Mouse (Mus musculus): Measurements from ENCODE around the gene Sec16b. TPM values are rescaled to one million over a fixed set of nuclear protein-coding genes. Genes with fewer than 3 reads are reported as not detected.

Sec16b gene
- 10.6 and 11.0 TPM in 2 replicates for polyA plus RNA-seq (2015; fragmentation: Nextera tagmentation; extraction: Ambion mirVana)

DNA sequence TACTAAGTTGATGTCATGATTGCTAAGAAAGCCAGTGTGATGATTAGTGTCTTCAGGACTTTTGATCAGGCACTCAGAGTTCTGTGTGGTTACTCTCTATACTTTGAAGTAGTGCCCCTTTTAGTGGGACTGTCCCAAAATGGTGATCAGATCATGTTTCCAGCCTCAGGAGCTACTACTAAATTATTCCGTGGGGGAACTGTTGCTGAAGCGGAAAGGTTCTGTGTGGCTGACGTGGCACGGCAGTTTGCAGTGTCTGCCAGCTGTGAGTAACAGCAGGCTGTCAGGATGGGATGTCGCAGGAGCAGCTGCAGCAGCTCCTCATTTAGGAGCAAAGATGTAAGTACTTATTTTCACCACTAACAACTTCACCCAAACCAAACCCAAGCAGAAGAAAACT lies at the start of gene Sec16b:
Sec16b (plus strand) TSS at position 207 of the 400 bp plus-strand sequence.
- Histone ChIP-seq H3K4me1 (ENCODE audit: control insufficient read depth, insufficient read depth, low read length) (no peaks in the 10 kb centered on the region), H3K9me3 (replicated peaks; ENCODE audit: control insufficient read depth, low read length) (no peaks in the 10 kb centered on the region), H3K36me3 (ENCODE audit: control insufficient read depth, insufficient read depth, low read length) (no peaks in the 10 kb centered on the region), H3K4me3 (replicated peaks; ENCODE audit: low read length) (peak within 1 kb of the TSS; percentile 11; the same call in 1 of the 2 replicates), H3K27ac (ENCODE audit: low read length) (peak within 1 kb of the TSS; percentile 28; the same call in 1 of the 2 replicates), H3K4me2 (ENCODE audit: low read depth, low read length) (peak within 1 kb of the TSS; percentile 26), H3K9ac (ENCODE audit: low read length) (no peak within 1 kb of the TSS), H3K27me3 (ENCODE audit: control insufficient read depth, insufficient read depth, low read length) (no peaks in the 10 kb centered on the region)
- ATAC-seq (ENCODE audit: insufficient read depth, low FRiP score), result peak; percentile 58; the same call in 1 of the 2 replicates
- WGBS, result 38% methylated on average over 5 of the region's 5 CpGs

GRCm38 (mm10) chr1:157457789-157458188 lies 48.7 kb upstream of the Sec16b start:
- Histone ChIP-seq H3K27me3 (ENCODE audit: control insufficient read depth, insufficient read depth, low read length) (no peaks in the 10 kb centered on the region), H3K9me3 (replicated peaks; ENCODE audit: control insufficient read depth, low read length) (no peaks in the 10 kb centered on the region), H3K4me1 (ENCODE audit: control insufficient read depth, insufficient read depth, low read length) (0 out of 2 replicates have a peak, but pooled peaks cover 6% of the 10 kb centered on the region), H3K27ac (ENCODE audit: low read length) (no peak overlapping the region), H3K4me2 (ENCODE audit: low read depth, low read length) (no peak overlapping the region), H3K36me3 (ENCODE audit: control insufficient read depth, insufficient read depth, low read length) (no peaks in the 10 kb centered on the region), H3K9ac (ENCODE audit: low read length) (no peak overlapping the region), H3K4me3 (replicated peaks; ENCODE audit: low read length) (no peak overlapping the region)
- ATAC-seq (ENCODE audit: insufficient read depth, low FRiP score), result no peak
- 91% methylated on average over 3 of the region's 3 CpGs for WGBS

GRCm38 (mm10) chr1:157458421-157459208 lies 47.9 kb upstream of the Sec16b start, which contains the start of gene Cryzl2:
Gene Cryzl2, plus strand, starts transcription at chr1:157458577.
- Histone ChIP-seq H3K4me3 (replicated peaks; ENCODE audit: low read length) (peak within 1 kb of the TSS; percentile 27), H3K9ac (ENCODE audit: low read length) (peak within 1 kb of the TSS; percentile 58), H3K27me3 (ENCODE audit: control insufficient read depth, insufficient read depth, low read length) (no peaks in the 10 kb centered on the region), H3K4me2 (ENCODE audit: low read depth, low read length) (peak within 1 kb of the TSS; percentile 53), H3K27ac (ENCODE audit: low read length) (peak within 1 kb of the TSS; percentile 41; the same call in 1 of the 2 replicates), H3K4me1 (ENCODE audit: control insufficient read depth, insufficient read depth, low read length) (0 out of 2 replicates have a peak, but pooled peaks cover 6% of the 10 kb centered on the region), H3K36me3 (ENCODE audit: control insufficient read depth, insufficient read depth, low read length) (no peaks in the 10 kb centered on the region), H3K9me3 (replicated peaks; ENCODE audit: control insufficient read depth, low read length) (no peaks in the 10 kb centered on the region)
- ATAC-seq (ENCODE audit: insufficient read depth, low FRiP score), result peak; percentile 90
- WGBS, result 11% methylated on average over 27 of the region's 29 CpGs

GRCm38 (mm10) chr1:157459904-157460303 lies 46.6 kb upstream of the Sec16b start:
- H3K4me3 ChIP-seq (replicated peaks; ENCODE audit: low read length), result no peak overlapping the region
- ATAC-seq (ENCODE audit: insufficient read depth, low FRiP score), result no peak
- H3K9ac ChIP-seq (ENCODE audit: low read length), result no peak overlapping the region
- H3K27ac ChIP-seq (ENCODE audit: low read length), result no peak overlapping the region
- 0 out of 2 replicates have a peak, but pooled peaks cover 6% of the 10 kb centered on the region for H3K4me1 ChIP-seq (ENCODE audit: control insufficient read depth, insufficient read depth, low read length)
- H3K9me3 ChIP-seq (replicated peaks; ENCODE audit: control insufficient read depth, low read length), result no peaks in the 10 kb centered on the region
- H3K36me3 ChIP-seq (ENCODE audit: control insufficient read depth, insufficient read depth, low read length), result no peaks in the 10 kb centered on the region
- WGBS, result 83% methylated on average over 5 of the region's 5 CpGs
- H3K27me3 ChIP-seq (ENCODE audit: control insufficient read depth, insufficient read depth, low read length), result no peaks in the 10 kb centered on the region
- no peak overlapping the region for H3K4me2 ChIP-seq (ENCODE audit: low read depth, low read length)

GRCm38 (mm10) chr1:157461276-157461675 lies 45.3 kb upstream of the Sec16b start:
- Histone ChIP-seq H3K27ac (ENCODE audit: low read length) (no peak overlapping the region), H3K9ac (ENCODE audit: low read length) (no peak overlapping the region), H3K9me3 (replicated peaks; ENCODE audit: control insufficient read depth, low read length) (no peaks in the 10 kb centered on the region), H3K4me1 (ENCODE audit: control insufficient read depth, insufficient read depth, low read length) (0 out of 2 replicates have a peak, but pooled peaks cover 6% of the 10 kb centered on the region), H3K36me3 (ENCODE audit: control insufficient read depth, insufficient read depth, low read length) (no peaks in the 10 kb centered on the region), H3K4me3 (replicated peaks; ENCODE audit: low read length) (no peak overlapping the region), H3K4me2 (ENCODE audit: low read depth, low read length) (no peak overlapping the region), H3K27me3 (ENCODE audit: control insufficient read depth, insufficient read depth, low read length) (no peaks in the 10 kb centered on the region)
- no peak for ATAC-seq (ENCODE audit: insufficient read depth, low FRiP score)
- 93% methylated on average over 5 of the region's 5 CpGs for WGBS

DNA sequence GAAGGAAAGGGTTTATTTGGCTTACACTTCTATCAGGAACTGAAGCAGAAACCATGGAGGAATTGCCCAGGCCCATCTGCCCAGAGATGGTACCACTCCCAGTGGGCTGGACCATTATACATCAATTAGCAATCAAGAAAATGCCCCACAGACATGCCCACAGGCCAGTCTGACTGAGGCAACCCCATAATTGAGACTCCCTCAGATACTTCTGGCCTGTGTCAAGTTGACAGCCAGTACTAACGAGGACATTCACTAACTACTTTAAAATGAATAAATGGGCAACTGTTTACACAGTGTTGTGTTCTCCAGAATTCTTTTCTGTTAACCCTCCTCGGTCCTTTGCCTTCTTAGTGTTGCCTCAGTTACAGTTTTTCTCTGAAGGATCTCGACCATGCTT lies 44.2 kb upstream of the Sec16b start:
- H3K4me2 ChIP-seq (ENCODE audit: low read depth, low read length), result no peak overlapping the region
- 0 out of 2 replicates have a peak, but pooled peaks cover 6% of the 10 kb centered on the region for H3K4me1 ChIP-seq (ENCODE audit: control insufficient read depth, insufficient read depth, low read length)
- H3K9me3 ChIP-seq (replicated peaks; ENCODE audit: control insufficient read depth, low read length), result no peaks in the 10 kb centered on the region
- no peak overlapping the region for H3K4me3 ChIP-seq (replicated peaks; ENCODE audit: low read length)
- peak overlapping the region; percentile 52 for H3K27ac ChIP-seq (ENCODE audit: low read length)
- peak; percentile 24; the same call in 1 of the 2 replicates for ATAC-seq (ENCODE audit: insufficient read depth, low FRiP score)
- no peaks in the 10 kb centered on the region for H3K27me3 ChIP-seq (ENCODE audit: control insufficient read depth, insufficient read depth, low read length)
- H3K9ac ChIP-seq (ENCODE audit: low read length), result no peak overlapping the region
- H3K36me3 ChIP-seq (ENCODE audit: control insufficient read depth, insufficient read depth, low read length), result no peaks in the 10 kb centered on the region
- WGBS, result 40% methylated on average over 3 of the region's 3 CpGs

DNA sequence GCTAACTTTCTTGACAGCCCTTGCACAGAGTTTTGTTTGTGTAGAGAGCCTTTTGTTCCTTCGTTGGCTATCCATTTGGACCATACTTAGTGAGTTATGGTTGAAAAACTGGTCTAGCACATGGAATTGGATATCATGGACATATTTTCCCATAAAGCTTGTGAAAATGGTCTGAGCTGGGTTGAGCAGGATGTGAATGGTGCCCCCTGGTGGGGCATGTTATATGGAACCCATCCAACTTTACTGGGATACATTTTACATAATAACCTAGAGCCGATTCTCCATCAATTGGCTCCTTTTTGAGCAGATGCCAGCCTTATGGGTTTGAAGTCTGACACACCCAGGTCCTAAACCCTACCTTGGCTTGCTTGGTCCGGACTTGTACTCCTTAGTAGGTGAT lies 41.3 kb upstream of the Sec16b start:
- WGBS, result 70% methylated on average over 3 of the region's 3 CpGs
- ATAC-seq (ENCODE audit: insufficient read depth, low FRiP score), result no peak
- no peaks in the 10 kb centered on the region for H3K4me1 ChIP-seq (ENCODE audit: control insufficient read depth, insufficient read depth, low read length)
- no peaks in the 10 kb centered on the region for H3K36me3 ChIP-seq (ENCODE audit: control insufficient read depth, insufficient read depth, low read length)
- no peak overlapping the region for H3K4me2 ChIP-seq (ENCODE audit: low read depth, low read length)
- H3K27ac ChIP-seq (ENCODE audit: low read length), result no peak overlapping the region
- H3K9ac ChIP-seq (ENCODE audit: low read length), result no peak overlapping the region
- no peaks in the 10 kb centered on the region for H3K9me3 ChIP-seq (replicated peaks; ENCODE audit: control insufficient read depth, low read length)
- no peak overlapping the region for H3K4me3 ChIP-seq (replicated peaks; ENCODE audit: low read length)
- no peaks in the 10 kb centered on the region for H3K27me3 ChIP-seq (ENCODE audit: control insufficient read depth, insufficient read depth, low read length)

- H3K4me1 ChIP-seq (ENCODE audit: control insufficient read depth, insufficient read depth, low read length), result no peaks in the 10 kb centered on the region
- H3K36me3 ChIP-seq (ENCODE audit: control insufficient read depth, insufficient read depth, low read length), result no peaks in the 10 kb centered on the region
- ATAC-seq (ENCODE audit: insufficient read depth, low FRiP score), result no peak
- H3K27ac ChIP-seq (ENCODE audit: low read length), result no peak overlapping the region
- no peak overlapping the region for H3K9ac ChIP-seq (ENCODE audit: low read length)
- H3K9me3 ChIP-seq (replicated peaks; ENCODE audit: control insufficient read depth, low read length), result no peaks in the 10 kb centered on the region
- no peak overlapping the region for H3K4me3 ChIP-seq (replicated peaks; ENCODE audit: low read length)
- no peak overlapping the region for H3K4me2 ChIP-seq (ENCODE audit: low read depth, low read length)
- WGBS, result 87% methylated on average over 8 of the region's 8 CpGs
- no peaks in the 10 kb centered on the region for H3K27me3 ChIP-seq (ENCODE audit: control insufficient read depth, insufficient read depth, low read length)
Observed at GRCm38 (mm10) chr1:157467866-157468265, 38.7 kb upstream of the Sec16b start.

- Histone ChIP-seq H3K4me1 (ENCODE audit: control insufficient read depth, insufficient read depth, low read length) (no peaks in the 10 kb centered on the region), H3K27me3 (ENCODE audit: control insufficient read depth, insufficient read depth, low read length) (no peaks in the 10 kb centered on the region), H3K4me2 (ENCODE audit: low read depth, low read length) (no peak overlapping the region), H3K4me3 (replicated peaks; ENCODE audit: low read length) (no peak overlapping the region), H3K27ac (ENCODE audit: low read length) (no peak overlapping the region), H3K36me3 (ENCODE audit: control insufficient read depth, insufficient read depth, low read length) (no peaks in the 10 kb centered on the region), H3K9ac (ENCODE audit: low read length) (no peak overlapping the region), H3K9me3 (replicated peaks; ENCODE audit: control insufficient read depth, low read length) (no peaks in the 10 kb centered on the region)
- 85% methylated on average over 9 of the region's 9 CpGs for WGBS
- ATAC-seq (ENCODE audit: insufficient read depth, low FRiP score), result no peak
Observed at GRCm38 (mm10) chr1:157470761-157471386, 35.7 kb upstream of the Sec16b start.
